Mouse (Mus musculus) megakaryocyte, adult 5-6 weeks (primary cell): ENCODE results near the gene Csk. TPM values are rescaled to one million over a fixed set of nuclear protein-coding genes. Genes with fewer than 3 reads are reported as not detected.
A peak's percentile ranks its signal among the peaks of the same experiment; 100 is the strongest.

ENCODE experiments used
- ATAC-seq: 2 replicates; pipeline ENCODE4 v1.8.0; 2016; ENCODE audit warnings: mild to moderate bottlenecking, inconsistent platforms; ENCODE audit not compliant: poor library complexity, severe bottlenecking
- total RNA-seq, 2 experiments: library from RNA; stranded (forward) in 1 of 2; stranded (reverse) in 1 of 2; fragments of 153-499, 151-499 nt in 1 of 2; fragments of 221-1000, 200-1000 nt in 1 of 2; gene quantifications; 2 replicates each; pipeline versions ENCODE4 v1.2.3 to v1.2.4; 2015 to 2017

The Csk gene
- total RNA-seq (2015) (88.6 and 96.7 TPM in 2 replicates), total RNA-seq (2017) (230 and 282 TPM in 2 replicates)

DNA sequence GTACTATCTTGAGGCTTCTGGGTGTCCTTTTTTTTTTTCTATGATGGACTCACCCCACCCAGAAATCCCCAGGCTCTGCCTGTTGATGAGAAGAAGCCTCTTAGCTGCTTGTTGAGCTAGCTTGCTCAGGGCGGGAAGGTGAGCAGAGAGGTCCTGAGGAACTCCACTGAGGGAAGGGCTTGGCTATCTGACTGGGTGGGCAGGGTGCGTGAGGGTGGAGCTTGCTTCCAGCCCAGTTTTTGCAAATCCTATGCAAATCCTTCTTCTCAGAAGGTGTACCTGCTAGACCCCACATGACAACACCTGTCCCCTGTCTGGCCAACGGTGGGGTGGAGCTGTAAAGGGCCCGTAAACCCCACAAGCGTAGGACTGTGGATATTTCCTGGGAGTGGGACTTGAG is at the start of gene Csk:
Gene Csk (minus strand): TSS at position 349 of the 400 bp plus-strand sequence.
- no peak for ATAC-seq

DNA sequence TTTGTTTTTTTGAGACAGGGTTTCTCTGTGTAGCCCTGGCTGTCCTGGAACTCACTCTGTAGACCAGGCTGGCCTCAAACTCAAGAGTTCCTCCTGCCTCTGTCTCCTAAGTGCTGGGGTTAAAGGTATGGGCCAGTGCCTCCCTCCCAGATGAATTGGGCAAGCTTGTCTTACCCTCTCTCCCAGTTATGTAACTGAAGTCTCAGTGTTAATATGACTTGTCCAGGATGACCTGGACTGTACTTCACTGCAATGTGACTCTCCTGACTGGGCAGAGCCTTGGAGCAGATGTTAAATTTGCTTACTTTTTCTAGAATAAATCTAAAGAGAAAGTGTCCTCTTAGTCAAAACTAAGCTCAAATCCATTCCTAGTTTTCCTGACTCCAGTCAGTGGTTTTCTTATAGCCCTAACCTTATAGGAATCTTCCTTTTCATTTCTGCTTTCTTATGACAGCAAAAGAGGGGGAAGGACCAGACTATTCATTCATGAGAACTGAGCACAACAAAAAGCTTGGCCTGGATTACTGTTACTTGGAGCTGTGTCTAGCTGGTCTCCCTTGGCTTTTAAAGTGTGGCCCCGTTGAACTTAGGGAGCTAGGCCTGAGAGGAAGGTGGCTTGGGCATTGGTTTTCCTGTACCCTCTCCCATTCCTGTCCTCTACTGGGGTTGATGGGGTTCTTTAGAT is 45.2 kb upstream of the Csk start:
- ATAC-seq, result no peak

DNA sequence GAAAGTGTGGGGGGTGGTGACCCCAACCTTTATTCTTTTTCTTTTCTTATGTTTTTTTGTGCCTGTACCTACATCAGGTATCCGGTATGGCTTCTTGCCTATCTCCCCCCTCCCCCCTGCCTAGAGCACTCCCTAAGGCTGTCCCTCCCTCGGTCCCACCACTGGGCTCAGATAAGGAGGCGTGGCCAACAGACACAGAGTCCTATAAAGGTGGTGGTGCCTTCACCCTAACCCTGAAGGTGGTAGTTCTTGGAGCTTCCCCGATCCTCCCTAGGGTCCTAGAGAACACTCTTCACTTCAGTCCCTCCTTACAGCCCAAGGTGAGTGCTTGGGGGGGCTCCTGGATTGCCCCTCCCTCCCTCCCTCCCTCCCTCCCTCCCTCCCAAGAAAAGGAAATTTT is 43.9 kb upstream of the Csk start:
- ATAC-seq, result no peak

DNA sequence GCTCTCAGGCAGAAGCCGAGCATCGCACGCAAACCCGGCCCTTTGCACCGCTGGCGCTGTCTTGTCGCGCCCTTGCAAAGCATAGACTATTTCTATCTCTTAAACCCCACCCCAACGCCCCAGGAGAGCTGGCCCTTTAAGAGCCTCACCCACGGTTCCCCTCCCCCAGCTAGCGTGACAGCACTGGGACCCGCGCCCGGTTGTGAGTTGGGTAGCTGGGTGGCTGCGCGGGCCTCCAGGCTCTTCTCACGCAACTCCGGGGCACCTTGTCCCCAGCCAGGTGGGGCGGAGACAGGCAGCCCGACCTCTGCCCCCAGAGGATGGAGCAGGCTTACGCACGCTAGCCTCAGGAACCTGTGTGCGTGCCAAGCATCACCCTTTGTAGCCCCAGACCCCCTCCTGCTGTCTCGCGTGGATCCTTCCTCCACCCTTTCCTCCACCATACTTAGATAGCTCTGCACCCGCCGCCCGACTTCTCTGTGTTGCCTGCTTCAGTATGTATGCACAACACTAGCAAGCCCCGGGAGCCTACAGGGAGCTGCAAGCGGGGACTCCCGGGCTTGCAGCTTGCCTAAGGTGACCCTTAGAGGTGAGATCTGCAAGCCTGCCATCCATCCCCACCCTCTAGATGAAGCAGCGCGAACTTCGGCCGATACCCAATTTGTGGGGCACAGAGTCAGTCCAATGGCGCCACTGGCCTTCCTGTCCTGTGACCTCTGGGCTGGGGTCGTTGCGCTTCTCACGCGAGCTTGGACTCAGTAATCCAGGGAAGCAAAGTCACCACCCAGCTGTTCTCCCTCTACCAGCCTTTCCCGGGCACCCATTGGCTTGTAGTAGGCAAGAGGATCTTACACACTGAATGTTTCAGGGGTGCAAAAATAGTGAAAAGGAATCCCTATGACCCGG is 43.2 kb upstream of the Csk start:
- no peak for ATAC-seq

DNA sequence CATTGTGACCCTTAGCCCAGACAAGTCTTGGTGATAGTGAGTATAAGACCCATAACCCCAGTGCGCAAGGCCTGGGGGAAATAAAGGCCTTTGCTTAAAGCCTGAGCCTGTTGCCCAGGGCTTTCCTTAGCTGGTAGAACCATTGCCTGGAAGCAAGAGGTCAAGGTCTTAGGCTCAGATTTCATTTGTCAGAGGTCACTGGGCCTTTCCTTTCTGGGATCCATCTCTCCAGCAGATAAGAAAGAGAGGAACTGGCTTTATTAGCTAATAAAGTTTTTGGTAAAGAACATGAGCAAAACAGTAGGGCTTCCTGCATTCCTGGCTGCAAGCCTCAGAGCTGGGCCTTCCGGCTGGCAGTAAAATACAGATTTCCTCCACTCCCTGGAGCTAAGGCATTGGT is 40.7 kb upstream of the Csk start:
- no peak for ATAC-seq

DNA sequence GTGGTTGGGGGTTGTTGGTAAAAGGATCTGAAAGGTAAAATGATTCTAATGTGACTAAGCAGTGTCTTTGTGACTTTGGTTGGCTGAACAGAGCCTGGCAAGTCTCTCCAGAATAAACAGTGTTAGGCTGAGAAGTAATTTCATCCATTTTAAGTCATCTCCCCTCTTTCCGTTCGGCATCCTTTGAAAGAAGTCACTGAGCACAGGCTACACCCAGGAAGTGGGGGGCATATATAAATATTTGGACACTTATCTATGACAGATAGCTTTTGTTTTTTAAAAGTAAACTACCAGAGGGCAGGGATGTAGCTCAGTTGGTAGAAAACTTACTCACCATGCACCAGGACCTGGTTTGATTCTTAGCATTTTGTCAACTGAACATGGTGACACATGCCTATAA is 35.2 kb upstream of the Csk start:
- ATAC-seq, result no peak

DNA sequence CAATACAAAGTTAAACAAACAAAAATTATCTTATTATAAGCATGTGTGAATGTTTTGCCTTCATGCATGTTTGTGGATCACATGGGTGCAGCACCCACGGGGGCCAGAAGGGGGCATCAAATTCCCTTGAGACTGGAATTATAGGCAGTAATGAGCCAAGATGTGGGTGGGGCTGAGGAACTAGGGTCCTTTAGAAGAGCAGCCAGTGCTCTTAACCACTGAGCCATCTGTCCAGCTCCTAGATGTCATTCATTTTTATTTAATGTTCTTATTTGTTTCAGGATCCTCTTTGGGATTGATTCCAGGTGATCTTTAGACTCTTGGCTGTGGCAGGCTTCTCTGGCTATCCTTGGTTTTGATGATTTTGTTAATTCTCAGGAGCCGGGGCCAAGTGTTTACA is 34.7 kb upstream of the Csk start:
- peak; percentile 43; the same call in 1 of the 2 replicates for ATAC-seq

DNA sequence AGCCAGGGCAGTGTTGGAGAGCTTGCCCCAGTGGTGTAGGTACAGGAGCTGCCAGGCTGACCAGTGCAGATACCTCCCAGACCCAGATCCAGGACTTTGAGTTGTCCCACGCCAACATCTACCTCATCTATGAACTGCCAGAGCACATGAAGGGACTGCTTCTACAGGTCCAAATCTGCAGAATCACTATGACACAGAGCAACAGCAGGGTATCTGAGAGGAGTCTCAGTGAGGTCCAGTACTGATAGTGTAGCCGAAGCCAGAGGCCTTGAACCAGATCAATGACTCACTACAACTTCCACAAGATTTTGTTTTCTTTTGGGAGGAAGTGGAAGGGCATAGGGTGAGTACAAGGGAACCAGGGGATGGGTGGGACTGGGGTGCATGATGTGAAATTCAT is 34.3 kb upstream of the Csk start, which contains the start of gene Cyp1a1:
Gene Cyp1a1 (plus strand): TSS at position 178 of the 400 bp plus-strand sequence.
- ATAC-seq, result no peak

DNA sequence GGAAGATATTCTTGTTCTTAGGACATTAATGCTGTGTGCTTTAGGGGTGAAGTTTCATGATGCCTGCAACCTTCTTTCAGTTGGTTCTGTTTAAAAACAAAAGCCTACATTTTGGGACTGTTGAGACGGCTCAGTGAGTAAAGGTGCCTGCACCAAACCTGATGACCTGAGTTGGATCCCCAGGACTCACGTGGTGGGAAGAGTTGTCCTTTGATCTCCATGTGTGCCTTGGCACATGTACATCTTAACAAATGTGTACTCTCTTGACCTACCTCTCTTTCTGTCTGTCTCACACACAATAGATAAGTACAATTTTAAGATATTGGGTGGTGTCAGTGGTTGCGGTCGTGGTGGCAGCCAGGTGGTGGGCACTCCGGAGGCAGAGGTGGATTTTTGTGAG is 32.6 kb upstream of the Csk start:
- ATAC-seq, result no peak

DNA sequence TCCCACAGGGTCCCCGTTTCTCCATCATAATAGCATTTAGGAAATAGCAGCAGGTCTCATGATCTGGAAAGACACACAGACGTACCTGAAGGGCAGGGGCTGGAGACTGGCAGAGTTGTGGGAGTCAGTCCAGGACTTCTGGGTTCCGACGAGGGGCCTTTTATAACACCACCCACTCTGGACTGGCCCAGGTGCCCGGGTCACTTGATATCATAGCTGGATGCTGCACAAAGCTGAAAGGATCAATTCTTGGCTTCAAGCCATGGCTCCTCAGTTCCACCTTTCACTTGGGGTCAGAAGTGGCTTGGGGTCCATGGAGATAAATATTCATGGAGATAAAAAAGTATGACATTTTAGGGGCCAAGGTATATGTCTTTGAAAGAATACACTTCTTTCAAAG is 30.1 kb upstream of the Csk start, which contains the start of gene Cyp1a2:
Gene Cyp1a2 (minus strand): TSS at position 184 of the 400 bp plus-strand sequence.
- no peak for ATAC-seq

DNA sequence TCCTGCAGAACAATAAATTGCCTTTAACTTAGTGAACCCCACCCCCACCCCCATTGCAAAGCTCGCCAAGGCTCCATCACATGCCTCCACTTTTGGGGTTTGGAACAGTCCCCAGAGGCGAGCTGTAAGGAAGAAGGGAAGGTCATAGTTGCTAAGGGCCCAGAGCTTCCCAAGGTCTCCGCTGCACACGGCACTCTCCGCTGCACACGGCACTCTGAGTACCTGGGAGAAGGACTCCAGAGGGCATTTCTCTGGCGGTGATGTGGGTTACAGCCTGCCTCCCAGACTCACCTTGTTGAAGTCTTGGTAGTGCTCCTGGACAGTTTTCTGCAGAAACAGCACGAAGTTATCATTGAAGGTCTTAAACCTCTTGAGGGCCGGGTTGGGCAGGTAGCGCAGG is 28.0 kb upstream of the Csk start:
- ATAC-seq, result no peak

DNA sequence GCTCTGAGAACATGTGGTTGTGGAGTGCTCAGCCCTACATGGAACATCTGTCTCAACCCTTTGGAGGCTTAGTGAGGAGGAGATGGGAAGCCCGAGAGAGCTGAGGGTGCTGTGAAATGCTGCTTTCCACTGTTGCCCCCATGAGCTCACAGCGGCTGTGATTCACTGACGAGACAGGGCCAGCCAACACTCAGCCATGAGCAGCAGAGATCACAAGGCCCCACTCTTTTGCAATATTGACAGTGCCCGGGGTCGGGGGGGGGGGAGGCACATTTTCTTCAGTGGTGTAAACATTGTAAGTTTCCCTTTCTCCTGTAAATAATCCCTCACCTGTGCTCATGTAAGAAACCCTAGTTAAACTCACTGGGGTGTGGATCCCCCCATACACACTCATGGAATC is 18.1 kb upstream of the Csk start:
- no peak for ATAC-seq

DNA sequence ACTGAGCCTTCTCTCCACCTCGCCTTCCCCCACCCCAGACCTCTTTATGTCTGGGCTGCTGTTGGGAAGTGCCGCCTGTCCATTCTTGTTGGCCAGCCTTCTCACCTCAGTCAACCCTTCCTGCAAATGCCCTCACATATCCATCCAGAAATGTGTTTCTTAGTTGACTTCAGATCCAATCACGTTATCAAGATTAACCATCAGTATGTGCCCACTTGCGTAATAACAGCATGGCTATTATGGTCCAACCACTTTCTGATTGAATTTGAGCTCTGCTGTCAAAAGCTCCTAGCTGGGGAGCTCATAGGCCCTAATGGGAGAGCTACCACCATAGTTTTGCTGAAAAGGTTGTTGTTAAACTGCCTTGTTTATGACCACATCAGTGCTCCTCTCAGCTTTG is 17.6 kb upstream of the Csk start:
- ATAC-seq, result no peak

DNA sequence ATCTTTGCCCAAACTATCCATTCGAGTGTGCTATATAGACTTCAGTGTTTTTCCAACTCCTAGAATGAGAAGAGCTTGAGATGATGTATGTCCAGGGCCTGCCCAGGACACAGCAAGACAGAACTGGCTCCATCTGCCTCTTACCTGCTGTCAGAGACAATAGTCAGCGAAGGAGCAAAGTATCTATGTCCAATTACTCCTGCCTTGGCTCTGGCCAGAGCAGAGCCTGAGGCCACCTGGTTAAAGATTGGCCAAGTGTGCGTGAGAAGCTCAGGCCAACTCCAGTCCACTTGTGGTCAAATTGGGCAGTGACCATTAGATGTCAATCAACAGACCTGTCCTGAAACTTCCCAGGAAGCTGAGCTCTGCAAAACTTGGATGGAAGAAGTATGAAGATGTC is 16.1 kb upstream of the Csk start:
- ATAC-seq, result no peak

DNA sequence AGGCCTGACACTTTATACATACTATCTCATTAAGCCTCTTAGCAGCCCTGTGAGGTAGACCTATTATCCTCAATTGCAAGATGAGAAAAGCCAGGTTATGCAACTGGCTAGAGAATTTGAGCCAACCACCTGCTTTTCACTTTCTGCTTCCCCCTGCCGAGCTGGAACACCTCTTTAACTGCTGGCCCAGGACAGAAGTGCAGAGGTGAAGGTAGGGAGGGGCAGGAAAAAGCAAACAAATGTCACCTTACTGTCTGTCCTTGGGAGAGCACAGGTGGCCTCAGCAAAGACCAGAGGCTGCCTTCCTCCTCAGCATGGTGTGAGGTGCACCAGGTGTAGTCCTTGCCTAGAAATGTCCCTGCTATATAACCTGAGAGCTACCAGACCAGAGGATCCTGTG is 14.8 kb upstream of the Csk start:
- no peak for ATAC-seq

DNA sequence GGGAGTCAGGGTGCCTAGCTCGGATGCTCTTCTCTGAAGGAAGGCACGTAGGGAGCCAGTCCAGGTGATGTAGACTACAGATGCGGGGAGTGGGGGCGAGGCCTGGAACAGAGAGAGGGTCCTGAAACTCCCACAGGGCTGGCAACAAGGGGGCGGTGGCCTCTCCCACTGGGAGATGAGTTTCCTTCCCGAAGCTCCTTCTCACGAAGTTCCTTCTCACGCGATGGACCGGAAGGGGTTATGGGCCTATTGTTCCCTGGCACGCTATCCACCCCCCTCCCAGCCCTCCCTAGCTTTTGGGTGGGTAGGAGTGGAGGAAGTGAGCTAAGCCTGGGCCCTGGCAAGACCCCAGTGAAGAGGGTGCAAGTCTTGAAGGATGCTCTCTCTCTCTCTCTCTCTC is 14.4 kb upstream of the Csk start:
- ATAC-seq, result no peak

DNA sequence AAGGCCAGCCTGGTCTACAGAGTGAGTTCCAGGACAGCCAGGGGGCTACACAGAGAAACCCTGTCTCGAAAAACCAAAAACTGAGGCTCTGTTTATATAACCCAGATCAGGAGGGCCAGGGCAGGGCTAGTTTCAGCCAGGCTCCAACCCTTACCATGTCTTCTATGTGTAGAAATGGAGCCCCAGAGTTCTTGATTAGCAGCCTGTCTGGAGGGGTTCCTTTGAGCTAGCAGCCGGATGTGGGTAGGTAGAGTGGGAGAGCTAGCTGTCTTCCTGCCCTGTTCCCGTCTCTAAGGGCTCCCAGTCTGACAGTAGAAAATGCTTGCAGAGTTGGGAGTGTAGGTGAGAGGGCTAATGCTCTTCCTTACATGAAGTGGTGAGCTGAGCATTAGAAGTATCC is 13.7 kb upstream of the Csk start:
- no peak for ATAC-seq

DNA sequence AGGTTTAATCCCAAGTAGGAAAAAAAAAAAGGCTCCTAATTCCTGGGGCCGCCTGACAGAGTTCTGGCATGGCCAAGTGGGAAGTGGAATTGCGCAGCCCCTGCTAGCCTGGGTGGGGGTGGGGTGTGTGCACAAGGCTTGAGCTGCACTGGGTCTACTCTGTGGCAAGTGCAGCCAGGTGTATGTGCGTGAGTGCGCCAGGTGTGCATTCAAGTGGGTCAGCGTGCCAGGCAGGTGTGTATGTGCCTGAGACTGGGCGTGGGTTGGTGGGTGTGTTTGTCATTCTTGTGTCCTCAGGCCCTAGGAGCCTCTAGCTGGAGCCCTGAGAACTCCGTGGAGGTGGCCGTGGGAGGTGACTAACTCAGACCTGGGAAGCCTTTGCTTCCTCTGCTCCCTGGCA is 13.1 kb upstream of the Csk start:
- no peak for ATAC-seq

DNA sequence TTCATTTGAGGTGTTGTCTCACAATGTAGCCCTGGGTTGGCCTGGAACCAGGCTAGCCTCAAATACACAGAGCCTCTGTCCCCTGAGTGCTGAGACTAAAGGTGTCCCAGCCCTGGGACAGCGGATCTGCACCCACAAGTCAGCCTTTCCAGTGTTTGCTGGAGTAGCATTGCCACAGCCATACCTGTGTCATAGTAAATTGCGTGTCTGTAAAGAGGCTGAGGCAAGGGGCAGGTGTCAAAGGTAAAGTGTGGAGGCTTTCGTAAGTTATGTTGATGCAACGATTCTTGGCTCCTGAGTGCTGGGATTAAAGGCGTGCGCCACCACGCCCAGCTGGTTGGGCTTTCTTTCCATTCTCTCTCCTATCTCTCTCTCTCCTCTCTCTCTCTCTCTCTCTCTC is 11.2 kb upstream of the Csk start:
- ATAC-seq, result no peak

DNA sequence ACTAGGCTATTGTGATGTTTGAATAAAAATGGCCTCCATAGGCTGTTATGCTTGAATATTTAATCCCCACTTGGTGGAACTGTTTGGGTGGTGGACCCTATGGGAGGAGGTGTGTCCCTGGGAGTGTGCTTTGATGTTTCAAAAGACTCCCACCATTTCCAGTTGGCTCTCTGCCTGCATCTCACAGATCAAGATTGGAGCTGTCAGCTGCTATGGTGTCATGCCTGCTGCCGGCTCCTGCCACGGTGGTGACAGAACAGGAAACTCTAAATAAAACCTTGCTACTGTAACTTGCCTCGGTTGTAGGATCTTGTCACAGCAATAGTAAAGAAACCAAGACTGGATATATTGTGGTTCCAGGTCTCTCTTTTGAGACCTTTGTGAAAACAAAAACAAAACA is 8.1 kb upstream of the Csk start:
- ATAC-seq, result no peak

DNA sequence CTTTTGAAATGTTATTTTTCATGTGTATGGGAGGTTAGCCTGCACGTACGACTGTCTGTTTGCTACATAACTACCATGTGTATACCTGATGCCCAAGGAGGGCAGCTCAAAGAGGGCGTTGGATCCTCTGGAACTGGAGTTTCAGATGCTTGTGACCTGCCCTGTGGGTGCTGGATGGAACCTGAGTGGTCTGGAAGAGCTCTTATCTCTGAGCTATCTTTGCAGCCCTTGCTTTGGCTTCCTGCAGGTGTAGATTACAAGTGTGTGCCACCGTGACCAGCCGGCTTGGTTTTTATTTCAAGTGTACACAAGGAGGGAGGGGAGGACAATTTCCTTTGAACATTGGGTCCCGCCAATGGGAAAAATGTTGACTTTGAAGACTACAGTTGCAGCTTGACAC is 7.1 kb upstream of the Csk start:
- no peak for ATAC-seq

DNA sequence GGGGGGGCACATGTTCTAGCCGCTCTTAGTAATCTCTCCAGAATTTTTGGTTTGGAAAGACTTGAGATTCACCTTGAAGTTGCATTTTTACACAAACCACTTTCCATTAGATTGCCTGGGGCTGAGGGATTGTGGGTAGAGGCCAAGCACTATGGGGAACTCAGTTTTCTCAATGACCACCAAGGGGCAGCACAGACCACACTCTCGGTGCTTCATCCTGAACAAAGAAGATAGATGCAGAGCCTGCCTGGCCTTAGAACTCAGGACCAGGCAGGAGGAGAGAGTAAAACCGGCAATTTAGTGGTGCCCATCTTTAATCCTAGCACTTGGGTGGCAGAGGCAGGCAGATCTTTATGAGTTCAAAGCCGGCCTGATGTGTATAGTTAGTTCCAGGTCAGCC is 6.3 kb upstream of the Csk start:
- ATAC-seq, result peak; percentile 86
